Mouse (Mus musculus) neural tube, embryonic 15.5 days (tissue): ENCODE results near the gene Zfp981. TPM values are rescaled to one million over a fixed set of nuclear protein-coding genes. Genes with fewer than 3 reads are reported as not detected.
"Not testable (repeated sequence)": the region's sequence is repeated elsewhere in the genome, so short reads cannot be mapped to it uniquely, and the experiment has no call there.

ENCODE experiments used
- ATAC-seq: fragments of 200-750 bp; cut with Nextera tagmentation; 2 replicates; pipeline ENCODE4 v1.8.0; 2017; ENCODE audit warnings: mild to moderate bottlenecking, moderate TSS enrichment, moderate library complexity; ENCODE audit not compliant: low FRiP score
- H3K27ac ChIP-seq: fragments of 300-500 bp; sonication (generic); replicated peaks from 2 replicates; pipeline ENCODE4 v1.5.1; 2015; ENCODE audit warnings: mild to moderate bottlenecking, inconsistent platforms
- H3K27me3 ChIP-seq: fragments of 300-500 bp; sonication (generic); replicated peaks from 2 replicates; pipeline ENCODE4 v1.6.1; 2015; ENCODE audit warnings: inconsistent platforms
- H3K36me3 ChIP-seq: fragments of 300-500 bp; sonication (generic); 2 replicates; pipeline ENCODE4 v1.6.1; 2015; ENCODE audit warnings: inconsistent platforms
- H3K4me1 ChIP-seq: fragments of 300-500 bp; sonication (generic); 2 replicates; pipeline ENCODE4 v1.6.1; 2015; ENCODE audit warnings: inconsistent platforms
- H3K4me2 ChIP-seq: fragments of 300-500 bp; sonication (generic); 2 replicates; pipeline ENCODE4 v1.6.1; 2015; ENCODE audit warnings: inconsistent platforms, mild to moderate bottlenecking, moderate library complexity
- H3K4me3 ChIP-seq: fragments of 300-500 bp; sonication (generic); replicated peaks from 2 replicates; pipeline ENCODE4 v1.5.1; 2015; ENCODE audit warnings: mild to moderate bottlenecking, inconsistent platforms
- H3K9ac ChIP-seq: fragments of 300-500 bp; sonication (generic); replicated peaks from 2 replicates; pipeline ENCODE4 v1.6.1; 2015; ENCODE audit warnings: mild to moderate bottlenecking, inconsistent platforms
- H3K9me3 ChIP-seq: fragments of 300-500 bp; sonication (generic); replicated peaks from 2 replicates; pipeline ENCODE4 v1.6.1; 2016; ENCODE audit warnings: inconsistent platforms
- WGBS: fragments of 180-500 bp; shearing (Covaris S2); methylation state at CpG from one replicate; pipeline ENCODE4 v1.1.7; 2015; ENCODE audit warnings: mixed read lengths; 5-methylcytosine and 5-hydroxymethylcytosine counted together
- polyA plus RNA-seq: library from polyadenylated mRNA; unstranded; fragments of >200 nt; fragmentation: Nextera tagmentation; extraction: Ambion mirVana; gene quantifications from 2 replicates; pipeline ENCODE4 v1.2.1, GENCODE M21; 2015

Zfp981 gene
- polyA plus RNA-seq, result 0.17 and 0.20 TPM in 2 replicates

DNA sequence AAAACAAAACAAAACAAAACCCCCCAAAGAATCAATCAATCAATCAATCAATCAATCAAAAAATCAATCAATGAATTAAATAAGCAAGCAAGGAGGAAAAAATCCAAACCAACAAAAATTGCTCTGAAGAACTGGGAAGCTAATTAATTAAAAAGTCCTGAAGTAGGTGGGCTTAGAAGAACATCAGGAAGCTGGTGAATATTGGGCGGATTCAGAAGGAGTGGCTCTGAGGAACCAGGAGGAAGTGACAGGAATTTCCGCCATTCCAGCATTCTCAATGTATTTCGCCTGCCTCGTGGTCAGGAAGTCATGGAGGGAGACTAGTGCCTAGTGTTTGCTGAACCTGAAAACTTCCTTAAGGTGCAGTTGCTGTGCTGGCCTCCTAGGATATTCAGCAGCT, at the start of gene Zfp981:
Zfp981 (plus strand) TSS at position 301 of the 400 bp plus-strand sequence.
- H3K4me2 ChIP-seq, H3K4me1 ChIP-seq, ATAC-seq, H3K4me3 ChIP-seq, H3K27ac ChIP-seq, H3K9ac ChIP-seq, H3K36me3 ChIP-seq, H3K27me3 ChIP-seq: not testable (repeated sequence)
- WGBS, result 91% methylated on average over 4 of the region's 4 CpGs
- H3K9me3 ChIP-seq, result peaks cover 39% of the 10 kb centered on the region

- Histone ChIP-seq H3K9me3 (peaks cover 63% of the 10 kb centered on the region), H3K36me3 (peaks cover 10% of the 10 kb centered on the region; the same call in 1 of the 2 replicates)
- not testable (repeated sequence) for H3K4me2 ChIP-seq, H3K9ac ChIP-seq, H3K4me3 ChIP-seq, H3K27ac ChIP-seq, H3K27me3 ChIP-seq, ATAC-seq, H3K4me1 ChIP-seq
- WGBS, result 88% methylated on average over 2 of the region's 2 CpGs
These were observed 49.3 kb upstream of the Zfp981 start for GRCm38 (mm10) chr4:146452576-146452975.

- 75% methylated on average over 1 of the region's 1 CpGs for WGBS
- H3K4me2 ChIP-seq, ATAC-seq, H3K27ac ChIP-seq, H3K9ac ChIP-seq, H3K27me3 ChIP-seq, H3K4me1 ChIP-seq, H3K36me3 ChIP-seq, H3K4me3 ChIP-seq: not testable (repeated sequence)
- peaks cover 57% of the 10 kb centered on the region for H3K9me3 ChIP-seq
These were observed 47.7 kb upstream of the Zfp981 start for GRCm38 (mm10) chr4:146454170-146454569.

DNA sequence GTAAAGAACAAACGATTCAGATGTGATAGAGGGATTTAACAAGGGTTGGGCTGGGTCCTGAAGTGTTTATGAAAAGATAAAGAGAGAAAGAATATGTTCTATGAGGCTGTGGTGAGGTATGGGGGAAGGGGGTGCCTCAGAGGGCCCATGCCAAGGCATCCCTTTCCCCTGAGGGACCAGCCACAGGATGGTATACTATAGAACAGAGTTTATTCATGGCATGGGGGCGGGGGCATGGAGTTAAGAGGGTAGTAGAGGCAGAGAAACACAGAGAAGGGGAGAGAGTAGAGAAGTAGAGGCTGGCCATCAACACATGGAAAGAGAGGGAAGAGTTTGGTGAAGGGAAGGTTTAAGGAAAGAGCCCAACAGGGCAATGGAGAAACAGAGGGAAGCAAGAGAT, 46.9 kb upstream of the Zfp981 start:
- Histone ChIP-seq H3K9me3 (peaks cover 55% of the 10 kb centered on the region), H3K4me3 (no peak overlapping the region), H3K27ac (no peak overlapping the region), H3K27me3 (no peaks in the 10 kb centered on the region), H3K4me1 (no peaks in the 10 kb centered on the region), H3K4me2 (no peak overlapping the region), H3K9ac (no peak overlapping the region), H3K36me3 (peaks cover 10% of the 10 kb centered on the region)
- WGBS, result 53% methylated on average over 2 of the region's 2 CpGs
- no peak for ATAC-seq

- H3K36me3 ChIP-seq, result peaks cover 11% of the 10 kb centered on the region
- no peak overlapping the region for H3K4me2 ChIP-seq
- no peaks in the 10 kb centered on the region for H3K27me3 ChIP-seq
- ATAC-seq, result peak; percentile 28; the same call in 1 of the 2 replicates
- no peak overlapping the region for H3K9ac ChIP-seq
- H3K4me3 ChIP-seq, result no peak overlapping the region
- peaks cover 56% of the 10 kb centered on the region for H3K9me3 ChIP-seq
- 96% methylated on average over 7 of the region's 7 CpGs for WGBS
- H3K27ac ChIP-seq, result no peak overlapping the region
- H3K4me1 ChIP-seq, result no peaks in the 10 kb centered on the region
These were observed 46.5 kb upstream of the Zfp981 start for GRCm38 (mm10) chr4:146455321-146455721.

DNA sequence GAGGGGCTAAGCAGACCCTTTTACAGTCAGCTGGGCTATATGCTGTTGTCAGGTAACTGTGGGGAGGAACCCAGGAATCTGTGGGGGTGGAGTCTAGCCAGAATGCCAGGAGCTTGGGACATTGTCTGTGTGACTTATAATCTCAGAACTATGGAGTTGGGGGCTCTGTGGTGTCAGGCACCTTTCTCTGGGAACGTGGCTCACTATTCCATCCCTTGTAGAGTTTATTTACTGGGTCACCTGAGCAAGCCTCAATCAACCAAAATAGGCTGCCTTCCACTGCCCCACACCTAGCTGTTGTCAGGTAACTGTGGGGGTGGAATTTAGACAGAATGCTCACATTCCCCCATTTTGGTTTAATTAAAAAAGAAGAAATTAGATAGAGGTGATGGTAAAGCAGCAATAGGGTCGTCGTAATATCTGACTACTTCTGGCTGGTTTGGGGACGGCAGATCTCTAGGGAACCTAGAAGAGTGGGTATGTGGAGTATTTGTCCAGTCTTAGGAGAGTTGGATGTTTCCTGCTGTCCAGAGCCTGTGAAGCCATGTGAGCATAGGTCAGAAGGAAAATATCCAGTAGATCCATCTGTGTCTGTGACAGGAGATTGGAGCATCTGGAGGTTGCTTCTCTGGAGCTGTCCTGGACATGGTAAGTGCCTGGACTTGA, 45.6 kb upstream of the Zfp981 start:
- peaks cover 56% of the 10 kb centered on the region for H3K9me3 ChIP-seq
- WGBS, result 72% methylated on average over 4 of the region's 4 CpGs
- H3K27ac ChIP-seq, result no peak overlapping the region
- no peak overlapping the region for H3K4me3 ChIP-seq
- no peaks in the 10 kb centered on the region for H3K27me3 ChIP-seq
- H3K9ac ChIP-seq, result no peak overlapping the region
- H3K36me3 ChIP-seq, result peaks cover 11% of the 10 kb centered on the region
- no peak for ATAC-seq
- H3K4me2 ChIP-seq, result no peak overlapping the region
- no peaks in the 10 kb centered on the region for H3K4me1 ChIP-seq

GRCm38 (mm10) chr4:146457126-146457525, 44.7 kb upstream of the Zfp981 start:
- 65% methylated on average over 2 of the region's 2 CpGs for WGBS
- peaks cover 11% of the 10 kb centered on the region for H3K36me3 ChIP-seq
- no peak overlapping the region for H3K4me2 ChIP-seq
- H3K4me3 ChIP-seq, result no peak overlapping the region
- no peak overlapping the region for H3K27ac ChIP-seq
- H3K27me3 ChIP-seq, result no peaks in the 10 kb centered on the region
- no peaks in the 10 kb centered on the region for H3K4me1 ChIP-seq
- H3K9ac ChIP-seq, result no peak overlapping the region
- peaks cover 56% of the 10 kb centered on the region for H3K9me3 ChIP-seq
- no peak for ATAC-seq

GRCm38 (mm10) chr4:146457720-146458119, 44.1 kb upstream of the Zfp981 start:
- H3K27me3 ChIP-seq, result no peaks in the 10 kb centered on the region
- H3K4me1 ChIP-seq, result no peaks in the 10 kb centered on the region
- 75% methylated on average over 1 of the region's 1 CpGs for WGBS
- H3K4me2 ChIP-seq, result no peak overlapping the region
- H3K27ac ChIP-seq, result no peak overlapping the region
- H3K9me3 ChIP-seq, result peaks cover 52% of the 10 kb centered on the region
- peaks cover 11% of the 10 kb centered on the region for H3K36me3 ChIP-seq
- H3K9ac ChIP-seq, result no peak overlapping the region
- H3K4me3 ChIP-seq, result no peak overlapping the region
- peak; percentile 37 for ATAC-seq

- Histone ChIP-seq H3K9me3 (peaks cover 47% of the 10 kb centered on the region), H3K36me3 (peaks cover 13% of the 10 kb centered on the region)
- WGBS, result 83% methylated on average over 5 of the region's 5 CpGs
- not testable (repeated sequence) for H3K27ac ChIP-seq, ATAC-seq, H3K4me1 ChIP-seq, H3K4me3 ChIP-seq, H3K27me3 ChIP-seq, H3K9ac ChIP-seq, H3K4me2 ChIP-seq
These were observed 42.0 kb upstream of the Zfp981 start for GRCm38 (mm10) chr4:146459822-146460221.

- not testable (repeated sequence) for H3K4me1 ChIP-seq, ATAC-seq, H3K9ac ChIP-seq, H3K27me3 ChIP-seq, H3K4me3 ChIP-seq, H3K27ac ChIP-seq, H3K4me2 ChIP-seq
- 82% methylated on average over 5 of the region's 5 CpGs for WGBS
- Histone ChIP-seq H3K36me3 (peaks cover 13% of the 10 kb centered on the region), H3K9me3 (peaks cover 44% of the 10 kb centered on the region)
These were observed 41.1 kb upstream of the Zfp981 start for GRCm38 (mm10) chr4:146460685-146461084.

DNA sequence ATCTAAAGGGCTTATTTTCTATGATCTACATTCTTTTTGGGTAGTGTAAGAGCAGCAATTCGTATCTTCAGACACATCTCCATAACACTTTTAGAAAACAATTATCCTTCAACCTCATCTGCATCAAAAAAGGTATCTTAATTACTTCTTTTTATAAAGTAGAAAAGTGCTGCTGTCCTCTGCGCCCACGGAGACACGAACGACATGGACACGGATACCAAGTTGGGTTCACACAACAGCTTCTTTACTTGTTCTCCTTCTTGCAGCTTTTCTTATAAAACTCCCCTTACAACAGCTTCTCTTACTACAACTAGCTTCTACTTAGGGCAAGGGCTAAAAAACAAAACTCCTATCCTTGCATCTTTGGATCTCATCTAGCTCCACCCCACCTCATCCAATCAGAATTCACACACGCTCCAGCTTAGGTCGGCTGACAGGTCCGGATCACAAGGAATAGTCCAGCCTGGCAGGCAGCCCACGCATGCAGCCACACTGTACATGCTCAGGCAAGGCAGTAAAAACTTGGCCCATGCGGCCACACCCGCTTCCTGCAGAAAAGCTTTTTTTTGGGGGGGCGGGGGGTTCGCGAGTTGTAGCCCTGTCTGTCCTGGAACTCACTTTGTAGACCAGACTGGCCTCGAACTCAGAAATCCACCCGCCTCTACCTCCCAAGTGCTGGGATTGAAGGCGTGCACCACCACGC, 38.0 kb upstream of the Zfp981 start:
- H3K9ac ChIP-seq, H3K4me3 ChIP-seq, H3K27ac ChIP-seq, ATAC-seq, H3K4me2 ChIP-seq, H3K36me3 ChIP-seq, H3K27me3 ChIP-seq, H3K4me1 ChIP-seq: not testable (repeated sequence)
- WGBS, result 92% methylated on average over 18 of the region's 19 CpGs
- peaks cover 16% of the 10 kb centered on the region for H3K9me3 ChIP-seq

DNA sequence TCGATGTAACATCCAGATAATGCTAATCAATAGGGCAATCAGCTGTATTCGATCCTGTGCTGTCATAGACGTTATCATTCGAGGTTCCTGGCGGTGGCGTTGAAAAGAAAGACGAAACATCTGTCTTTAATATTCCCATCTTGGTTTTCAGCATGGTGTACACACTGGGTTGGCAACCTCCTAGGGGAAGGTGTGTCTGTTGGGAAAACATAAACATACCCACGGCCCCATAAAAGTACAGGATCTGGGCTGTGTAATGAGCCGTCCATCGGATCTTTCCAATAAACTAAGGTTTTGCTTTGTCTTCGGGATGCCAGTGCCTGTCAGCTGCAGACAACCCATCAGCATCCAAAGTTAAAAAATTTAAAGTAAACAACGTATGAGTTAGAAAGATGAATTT, 31.8 kb upstream of the Zfp981 start:
- H3K4me3 ChIP-seq, H3K27me3 ChIP-seq, H3K36me3 ChIP-seq, H3K9ac ChIP-seq, H3K4me1 ChIP-seq, ATAC-seq, H3K4me2 ChIP-seq, H3K27ac ChIP-seq: not testable (repeated sequence)
- H3K9me3 ChIP-seq, result peaks cover 13% of the 10 kb centered on the region
- WGBS, result 92% methylated on average over 11 of the region's 12 CpGs
